Mouse (Mus musculus) cerebellum, adult 2 months (tissue): ENCODE measurements around the gene Elob. TPM values are rescaled to one million over a fixed set of nuclear protein-coding genes. Genes with fewer than 3 reads are reported as not detected.

ENCODE experiments used
- DNase-seq, 2 experiments: peaks; one replicate each; pipeline ENCODE4 v3.0.0; 2021
- H3K27ac ChIP-seq: fragments of 200-500 bp; 2 replicates; pipeline ENCODE4 v1.5.1; 2012; ENCODE audit warnings: low read length, control low read depth, inconsistent platforms; ENCODE audit not compliant: insufficient read depth
- H3K27me3 ChIP-seq: fragments of 200-500 bp; 2 replicates; pipeline ENCODE4 v1.6.1; 2012; ENCODE audit warnings: inconsistent platforms, mild to moderate bottlenecking, low read length, moderate library complexity; ENCODE audit not compliant: control insufficient read depth, insufficient read depth
- H3K4me1 ChIP-seq: fragments of 200-500 bp; 2 replicates; pipeline ENCODE4 v1.6.1; 2011; ENCODE audit warnings: low read length; ENCODE audit not compliant: control insufficient read depth, insufficient read depth
- H3K4me3 ChIP-seq: fragments of 200-500 bp; replicated peaks from 2 replicates; pipeline ENCODE3; 2011; ENCODE audit warnings: mild to moderate bottlenecking, low read depth, low read length, control low read depth; ENCODE audit not compliant: insufficient read depth
- CTCF ChIP-seq: fragments of 200-500 bp; IDR thresholded peaks from 2 replicates; pipeline ENCODE4 v1.5.1; 2011; ENCODE audit warnings: low read depth, mild to moderate bottlenecking, control low read depth, low read length, moderate library complexity, borderline replicate concordance; ENCODE audit not compliant: insufficient read depth
- POLR2A ChIP-seq: fragments of 200-500 bp; IDR thresholded peaks from 2 replicates; pipeline ENCODE4 v1.6.1; 2011; ENCODE audit warnings: low read length, control low read depth, borderline replicate concordance; ENCODE audit not compliant: insufficient read depth
- WGBS: fragments of 180-500 bp; shearing (Covaris S2); methylation state at CpG from one replicate; pipeline ENCODE4 v1.1.7; 2018; 5-methylcytosine and 5-hydroxymethylcytosine counted together
- polyA plus RNA-seq: library from polyadenylated mRNA; depleted of rRNA; stranded (reverse); fragments of >200 nt; gene quantifications from 2 replicates; pipeline ENCODE4 v1.2.3, GENCODE M21; 2012

Elob gene
- polyA plus RNA-seq, 1 experiment = 628 TPM

DNA sequence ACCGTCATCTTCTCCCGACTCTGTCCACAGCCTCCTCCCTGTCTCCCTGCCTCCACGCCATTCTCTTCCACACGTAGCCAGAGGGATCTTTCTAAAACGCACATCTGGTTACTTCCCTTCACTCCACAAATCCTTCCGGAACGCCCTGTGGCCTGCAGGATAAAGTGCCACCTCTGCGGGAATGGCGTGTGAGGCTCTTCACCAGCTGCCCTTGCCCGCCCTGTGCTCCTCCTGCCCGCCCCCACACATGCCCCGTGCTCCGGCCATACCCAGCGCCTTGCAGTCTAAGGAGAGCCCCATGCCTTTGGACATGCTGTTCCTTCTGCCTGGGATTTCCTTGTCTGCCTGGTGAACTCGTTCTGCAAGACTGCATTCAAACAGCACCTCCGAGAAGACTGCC is 5.9 kb downstream of the Elob start:
- no peak for TF ChIP-seq CTCF
- no peak for TF ChIP-seq POLR2A
- Histone ChIP-seq H3K27me3 (no peaks in the 10 kb centered on the region), H3K27ac (no peak overlapping the region), H3K4me3 (no peak overlapping the region), H3K4me1 (no peaks in the 10 kb centered on the region)
- WGBS = 69% methylated on average over 16 of the region's 16 CpGs
- DNase-seq = no peak

- Histone ChIP-seq H3K4me1 (no peaks in the 10 kb centered on the region), H3K4me3 (no peak overlapping the region), H3K27me3 (no peaks in the 10 kb centered on the region), H3K27ac (no peak overlapping the region)
- no peak for DNase-seq
- TF ChIP-seq CTCF (no peak), POLR2A (no peak)
- 67% methylated on average over 6 of the region's 6 CpGs for WGBS
Measured at GRCm38 (mm10) chr17:23822094-23822493, 6.8 kb downstream of the Elob start.

GRCm38 (mm10) chr17:23820731-23821130 is 8.2 kb downstream of the Elob start:
- Histone ChIP-seq H3K27ac (no peak overlapping the region), H3K27me3 (no peaks in the 10 kb centered on the region), H3K4me3 (no peak overlapping the region), H3K4me1 (no peaks in the 10 kb centered on the region)
- DNase-seq = no peak
- 71% methylated on average over 5 of the region's 5 CpGs for WGBS
- TF ChIP-seq POLR2A (no peak), CTCF (no peak)

- Histone ChIP-seq H3K4me1 (no peaks in the 10 kb centered on the region), H3K4me3 (no peak overlapping the region), H3K27ac (no peak overlapping the region), H3K27me3 (no peaks in the 10 kb centered on the region)
- no peak for DNase-seq
- TF ChIP-seq POLR2A = no peak
- TF ChIP-seq CTCF = no peak
- 97% methylated on average over 25 of the region's 25 CpGs for WGBS
Measured at GRCm38 (mm10) chr17:23819235-23819634, 9.7 kb downstream of the Elob start.

- no peak for TF ChIP-seq POLR2A
- no peak for TF ChIP-seq CTCF
- DNase-seq = no peak
- Histone ChIP-seq H3K4me3 (no peak overlapping the region), H3K27me3 (no peaks in the 10 kb centered on the region), H3K27ac (no peak overlapping the region), H3K4me1 (no peaks in the 10 kb centered on the region)
- 97% methylated on average over 8 of the region's 8 CpGs for WGBS
Measured at GRCm38 (mm10) chr17:23818579-23818978, 10.4 kb downstream of the Elob start.

- DNase-seq = no peak
- WGBS = 96% methylated on average over 16 of the region's 16 CpGs
- H3K27me3 ChIP-seq = no peaks in the 10 kb centered on the region
- TF ChIP-seq POLR2A = no peak
- no peak for TF ChIP-seq CTCF
- no peak overlapping the region for H3K27ac ChIP-seq
- H3K4me1 ChIP-seq = no peaks in the 10 kb centered on the region
- no peak overlapping the region for H3K4me3 ChIP-seq
Measured at GRCm38 (mm10) chr17:23815641-23816040, 13.3 kb downstream of the Elob start.

- H3K27me3 ChIP-seq = no peaks in the 10 kb centered on the region
- H3K4me3 ChIP-seq = no peak overlapping the region
- TF ChIP-seq POLR2A (no peak), CTCF (no peak)
- H3K4me1 ChIP-seq = no peaks in the 10 kb centered on the region; the same call in 1 of the 2 replicates
- DNase-seq = no peak
- WGBS = 61% methylated on average over 3 of the region's 3 CpGs
- no peak overlapping the region for H3K27ac ChIP-seq
Measured at GRCm38 (mm10) chr17:23807918-23808317, 21.0 kb downstream of the Elob start.

- Histone ChIP-seq H3K27ac (no peak overlapping the region), H3K4me3 (peak overlapping the region; percentile 32), H3K4me1 (no peaks in the 10 kb centered on the region; the same call in 1 of the 2 replicates), H3K27me3 (no peaks in the 10 kb centered on the region)
- WGBS = 10% methylated on average over 25 of the region's 25 CpGs
- no peak for TF ChIP-seq POLR2A
- TF ChIP-seq CTCF = peak; percentile 62
- DNase-seq = peak; percentile 66 to 67
Measured at GRCm38 (mm10) chr17:23806867-23807266, 22.1 kb downstream of the Elob start.
